Mouse (Mus musculus) mature B cell (primary cell): ENCODE data around the gene Zmym5.
"Not testable (repeated sequence)": the region's sequence is repeated elsewhere in the genome, so short reads cannot be mapped to it uniquely, and the experiment has no call there.

Experiments used
- in situ Hi-C: fragments of 300-500 bp; cut with MboI; formaldehyde crosslinking; loops from 2 replicates; pipeline ENCODE4 v1.14.3; 2019

Gene Zmym5

DNA sequence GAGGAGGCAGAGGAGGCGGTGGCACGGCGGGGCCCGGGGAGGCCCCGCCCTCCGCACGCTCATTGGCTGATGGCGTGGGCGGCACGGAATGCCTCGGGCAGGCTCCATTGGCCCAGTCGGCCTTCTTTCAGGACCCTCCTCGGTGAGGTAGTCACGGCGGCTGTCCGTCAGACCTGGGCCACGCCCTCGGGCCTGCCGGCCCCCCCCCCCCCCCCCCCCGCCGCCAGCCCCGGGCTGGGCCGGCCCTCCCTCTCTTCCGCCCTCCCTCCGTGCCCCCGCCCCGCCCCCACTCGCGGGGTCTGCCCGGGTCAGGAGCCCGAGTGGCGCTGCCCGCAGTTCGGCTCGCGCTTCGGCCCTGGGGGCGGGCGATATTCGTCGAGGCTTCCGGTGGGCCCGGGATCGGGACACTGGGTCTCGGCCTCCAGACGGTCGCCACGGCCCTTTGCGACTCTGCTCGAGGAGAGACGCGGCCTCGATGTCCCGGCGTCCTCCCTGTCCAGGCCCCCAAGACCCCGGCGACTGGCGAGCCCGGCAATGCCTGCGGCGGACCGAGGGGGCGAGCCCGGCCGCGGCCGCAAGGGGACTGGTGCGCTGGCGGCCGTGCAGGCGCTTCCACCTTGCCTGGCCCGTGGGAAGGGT lies at the start of gene Zmym5:
TSS of gene Zmym5 (minus strand) at position 16 of the 639 bp plus-strand sequence.
- in situ Hi-C loops: not testable (repeated sequence)

DNA sequence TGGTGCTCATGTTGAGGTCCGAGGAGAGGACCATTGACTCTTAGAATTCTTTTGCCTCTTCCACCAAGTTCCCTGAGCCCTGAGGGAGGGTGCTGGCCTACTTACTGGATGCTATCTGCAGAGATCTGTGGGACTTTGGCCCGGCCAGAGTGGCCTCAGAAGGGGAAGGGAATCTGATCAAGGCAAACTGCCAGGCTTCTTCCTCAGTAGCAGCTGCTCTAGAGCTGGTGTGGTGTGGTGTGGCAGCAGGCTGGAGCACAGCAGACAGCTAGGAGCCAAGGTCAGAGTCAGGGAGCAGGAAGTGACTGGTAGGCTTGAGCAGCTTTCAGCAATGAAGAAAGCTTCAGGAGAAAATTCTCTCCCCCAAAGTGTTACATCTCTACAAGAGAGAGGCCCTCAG lies 38.2 kb upstream of the Zmym5 start:
- in situ Hi-C loops: no loop called here

DNA sequence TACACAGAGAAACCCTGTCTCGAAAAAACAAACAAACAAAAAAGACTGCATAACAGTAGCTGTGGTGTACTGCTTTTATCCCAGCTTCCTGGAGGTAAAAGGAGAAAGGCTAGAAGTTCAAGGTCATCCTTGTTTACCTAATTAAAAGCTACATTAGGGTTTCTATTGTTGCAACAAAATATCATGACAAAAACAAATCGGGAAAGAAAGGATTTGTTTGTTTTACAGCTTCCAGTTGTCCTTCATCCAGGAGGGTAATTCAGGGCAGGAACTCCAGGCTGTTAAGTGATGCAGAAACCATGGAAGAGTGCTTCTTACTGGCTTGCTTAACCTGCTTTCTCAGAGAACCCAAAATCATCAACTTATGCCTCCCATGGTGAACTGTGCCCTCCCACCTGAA lies 36.8 kb upstream of the Zmym5 start:
- in situ Hi-C loops: no loop called here

DNA sequence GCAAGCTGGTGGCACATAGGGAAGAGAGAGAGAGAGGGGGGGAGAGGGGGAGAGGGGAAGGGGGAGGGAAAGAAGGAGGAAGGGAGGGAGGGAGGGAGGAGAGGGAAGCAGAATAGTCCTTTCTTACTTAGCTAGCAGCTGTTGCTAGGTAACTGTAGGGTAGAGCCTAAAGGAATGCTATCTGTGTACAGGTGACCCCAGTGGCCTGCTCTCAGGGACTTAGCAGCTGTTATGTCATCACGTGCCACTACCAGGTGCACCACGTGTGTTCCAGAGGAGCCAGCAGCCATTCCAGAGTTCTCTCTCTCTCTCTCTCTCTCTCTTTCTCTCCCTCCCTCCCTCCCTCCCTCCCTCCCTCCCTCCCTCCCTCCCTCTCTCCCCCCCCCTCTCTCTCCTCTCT lies 33.0 kb upstream of the Zmym5 start:
- in situ Hi-C loops: no loop called here

DNA sequence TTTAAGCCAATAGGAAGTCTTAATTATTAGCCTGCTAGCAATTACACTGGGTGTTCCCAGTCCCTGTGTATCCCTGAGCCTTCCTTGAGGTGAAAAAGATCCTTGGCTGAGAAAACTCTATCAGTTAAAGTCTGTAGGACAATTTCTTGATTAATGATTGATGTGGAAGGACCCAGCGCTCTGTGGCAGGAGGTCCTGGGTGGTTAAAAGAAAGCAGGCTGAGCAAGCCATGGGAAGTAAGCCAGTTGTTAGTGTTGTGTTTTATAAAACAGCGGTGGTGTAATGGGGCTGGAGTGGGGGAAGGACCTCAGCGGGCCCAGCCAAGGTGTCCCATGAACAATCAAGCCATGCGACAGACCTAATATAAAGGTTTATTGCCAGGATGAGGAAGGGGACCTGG lies 32.5 kb upstream of the Zmym5 start:
- in situ Hi-C loops: no loop called here

DNA sequence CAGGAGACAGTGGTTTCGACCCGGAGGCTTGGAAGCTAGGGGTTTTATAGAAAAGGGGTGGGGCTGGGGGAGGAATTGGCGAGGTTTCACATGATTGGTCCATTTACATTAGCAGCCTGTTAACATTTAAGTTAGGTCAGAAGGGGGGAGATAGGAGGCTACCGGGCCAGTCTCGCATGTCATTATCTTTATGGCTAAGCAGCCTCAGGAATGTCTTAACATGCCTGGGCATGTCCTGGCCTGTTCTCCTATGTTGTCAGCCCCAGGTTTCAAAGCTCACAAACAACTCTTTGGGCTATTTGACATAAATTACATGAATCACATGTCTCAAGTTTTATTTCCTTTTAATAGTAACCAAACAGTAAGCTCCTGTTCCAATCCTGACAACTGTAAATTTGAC lies 23.1 kb upstream of the Zmym5 start:
- in situ Hi-C loops: not testable (repeated sequence)

DNA sequence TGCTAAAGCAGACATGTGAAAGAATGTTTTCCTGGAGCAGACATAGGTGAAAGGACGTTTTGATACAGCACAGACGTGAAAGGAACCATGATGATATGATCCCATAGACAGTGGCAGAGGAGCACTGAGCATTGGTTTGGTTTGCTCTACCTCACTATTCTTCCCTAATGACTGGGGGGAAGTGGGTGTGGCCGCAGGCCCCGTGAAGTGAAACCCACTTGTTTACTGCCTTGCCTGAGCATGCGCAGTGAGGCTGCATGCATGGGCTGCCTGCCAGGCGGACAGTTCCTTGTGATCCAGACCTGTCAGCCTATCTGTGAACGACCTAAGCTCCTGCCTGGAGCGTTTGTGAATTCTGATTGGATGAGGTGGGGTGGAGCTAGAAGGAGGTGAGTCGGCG lies 21.7 kb upstream of the Zmym5 start:
- in situ Hi-C loops: not testable (repeated sequence)

DNA sequence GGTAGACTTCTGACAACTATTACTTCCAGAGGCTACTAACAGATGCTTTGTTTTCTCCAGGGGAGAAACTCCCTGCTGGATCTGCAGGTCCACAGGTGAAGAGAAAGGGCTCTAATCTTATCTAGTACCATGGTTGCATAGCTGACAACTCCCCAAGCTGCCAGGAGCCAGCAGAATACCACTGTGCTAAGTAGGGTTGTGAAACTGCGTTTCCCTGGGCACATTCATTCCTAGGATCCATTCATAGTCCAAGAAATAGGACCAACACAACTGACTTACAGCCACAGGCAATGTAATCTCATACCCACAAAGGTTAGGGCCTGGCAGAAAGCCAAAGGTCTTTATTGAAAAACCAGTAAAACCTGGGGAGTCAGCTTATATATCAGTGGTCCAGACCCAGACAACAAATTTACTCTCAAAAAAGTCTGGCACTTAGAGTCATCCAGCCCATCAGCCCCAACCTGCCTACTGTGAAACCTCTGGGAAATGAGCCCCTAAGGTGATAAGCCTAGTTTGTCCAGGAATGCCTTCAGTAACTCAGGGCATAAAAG lies 21.1 kb upstream of the Zmym5 start:
- in situ Hi-C loops: no loop called here

DNA sequence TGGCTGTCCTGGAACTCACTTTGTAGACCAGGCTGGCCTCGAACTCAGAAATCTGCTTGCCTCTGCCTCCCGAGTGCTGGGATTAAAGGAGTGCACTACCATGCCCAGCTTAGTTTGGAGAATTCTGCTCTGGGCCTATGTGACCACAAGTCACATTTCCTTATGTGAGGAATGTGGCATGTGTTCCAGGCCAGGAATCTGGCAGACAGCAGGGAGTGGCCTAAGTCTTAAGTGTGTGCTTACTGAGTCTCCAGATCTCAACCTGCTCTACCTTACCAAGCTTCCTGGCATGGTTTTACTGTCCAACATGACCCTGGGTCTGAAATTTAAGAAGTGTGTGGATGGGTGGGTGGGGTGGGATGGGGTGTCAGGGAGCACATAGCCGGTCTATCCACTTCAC lies 20.6 kb upstream of the Zmym5 start:
- in situ Hi-C loops: no loop called here

DNA sequence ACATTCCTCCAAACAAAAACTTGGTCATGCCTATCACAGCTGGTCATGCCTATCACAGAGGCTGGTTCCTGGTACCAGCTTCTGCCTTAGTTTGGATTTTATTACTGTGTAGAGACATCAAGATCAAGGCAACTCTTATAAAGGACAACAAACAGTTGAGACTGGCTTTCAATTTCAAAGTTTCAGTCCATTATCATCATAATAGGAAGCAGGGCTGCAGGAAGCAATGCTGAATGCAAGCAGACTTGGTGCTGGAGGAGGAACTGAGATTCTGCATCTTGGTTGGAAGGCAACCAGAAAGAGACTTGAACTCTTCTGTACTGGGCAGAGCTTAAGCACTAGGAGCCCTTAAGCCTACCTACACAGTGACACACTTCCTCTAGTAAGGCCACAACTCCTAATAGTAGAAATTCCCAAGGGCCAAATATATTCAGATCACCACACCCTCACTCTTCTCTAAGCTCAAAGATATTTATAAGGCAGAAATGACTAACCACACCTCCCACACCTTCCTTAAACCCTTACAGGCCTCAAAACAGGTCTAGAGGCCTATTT lies 19.1 kb upstream of the Zmym5 start:
- in situ Hi-C loops: no loop called here

DNA sequence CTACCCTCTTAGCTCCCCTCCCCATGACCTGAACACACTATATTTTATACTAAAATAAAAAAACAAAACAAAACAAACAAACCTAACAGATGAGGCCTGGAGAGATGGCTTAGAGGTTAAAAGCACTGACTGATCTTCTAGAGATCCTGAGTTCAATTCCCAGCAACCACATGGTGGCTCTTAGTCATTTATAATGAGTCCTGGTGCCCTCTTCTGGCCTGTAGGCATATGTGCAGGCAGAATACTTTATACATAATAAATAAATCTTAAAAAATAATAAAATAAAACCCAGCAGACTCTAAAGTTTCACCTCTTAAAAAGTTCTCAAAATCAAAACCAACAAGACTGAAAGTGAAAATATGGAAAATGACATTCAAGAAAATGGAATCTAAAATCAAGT lies 13.0 kb upstream of the Zmym5 start:
- in situ Hi-C loops: no loop called here

DNA sequence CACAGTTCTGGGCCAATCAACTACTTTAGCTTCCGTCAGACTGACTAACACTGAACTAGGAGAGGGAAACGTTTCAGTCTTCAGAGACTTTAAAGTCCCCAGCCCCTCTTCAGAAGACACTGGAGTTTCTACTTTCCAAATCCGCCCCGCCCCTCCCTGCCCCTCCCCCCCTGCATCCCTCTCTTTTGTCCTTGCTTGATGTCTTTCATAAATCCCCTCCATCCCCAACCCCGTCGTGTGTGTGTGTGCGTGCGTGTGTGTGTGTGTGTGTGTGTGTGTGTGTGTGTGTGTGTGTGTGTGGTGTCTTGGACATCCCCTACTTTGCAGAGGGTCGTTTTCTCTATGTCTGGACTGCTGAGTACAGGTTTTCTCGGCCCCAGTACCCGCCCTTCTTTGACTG lies 6.1 kb upstream of the Zmym5 start:
- in situ Hi-C loops: no loop called here

DNA sequence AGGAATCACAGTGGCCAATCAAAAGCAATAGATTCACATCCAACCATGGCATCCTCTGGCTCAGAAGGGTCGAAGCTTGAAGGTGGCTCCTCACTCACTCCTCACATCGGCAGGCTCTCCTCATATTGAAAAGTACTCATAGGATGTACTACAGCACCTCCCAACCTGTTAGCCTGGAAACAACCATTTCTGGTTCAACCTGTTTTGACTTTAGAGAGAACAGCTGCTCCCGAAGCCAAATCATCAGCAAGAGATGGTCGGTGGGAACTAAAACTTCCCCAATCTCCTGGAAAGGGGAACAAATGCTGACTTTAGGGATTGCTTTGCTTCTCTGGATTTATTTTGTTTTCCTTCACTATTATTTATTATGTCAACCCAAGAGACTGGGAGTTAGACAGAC lies 5.6 kb upstream of the Zmym5 start:
- in situ Hi-C loops: no loop called here

DNA sequence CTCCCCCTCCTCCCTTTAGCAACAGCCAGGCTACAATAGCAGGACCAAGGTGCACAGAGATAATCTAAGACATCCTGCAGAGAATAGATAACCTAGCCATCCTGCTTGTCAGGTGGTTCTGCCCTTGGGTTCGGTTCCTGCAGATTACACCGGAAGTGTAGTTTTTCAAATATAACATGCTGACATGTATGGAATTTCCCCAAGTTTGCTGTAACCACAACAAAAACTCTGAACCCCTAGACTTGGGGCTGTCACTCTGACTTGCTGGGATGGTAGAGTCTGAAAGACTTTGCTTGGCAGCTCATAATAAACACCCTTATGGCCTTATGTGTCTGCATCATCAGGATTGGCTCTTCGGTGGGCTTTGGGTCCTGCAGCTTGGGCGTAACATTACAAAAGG lies 5.0 kb upstream of the Zmym5 start:
- in situ Hi-C loops: no loop called here

DNA sequence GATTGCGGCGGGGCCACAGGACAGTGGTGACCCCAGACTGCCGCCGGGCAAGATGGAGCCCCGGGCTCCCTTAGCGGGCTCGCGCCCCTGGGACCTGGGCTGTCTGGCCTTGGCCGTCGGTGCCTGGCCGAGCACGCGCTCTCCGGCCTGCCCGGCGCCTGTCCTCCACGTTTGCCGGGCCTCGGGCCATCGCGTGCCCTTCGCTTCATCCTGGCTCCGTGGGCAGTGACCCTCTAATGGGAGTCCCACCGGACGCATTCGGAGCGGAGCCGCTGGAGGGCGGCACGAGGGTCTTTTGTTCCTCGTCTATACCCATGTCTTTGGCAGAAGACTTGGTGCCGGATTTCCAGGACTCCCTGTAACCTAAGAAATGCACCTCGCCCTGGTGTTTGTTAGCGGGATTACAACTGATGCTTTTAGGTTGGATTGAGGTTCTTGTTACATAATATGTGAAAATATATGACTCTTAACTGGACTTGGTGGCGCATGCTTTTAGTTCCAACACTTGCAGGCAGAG lies 1.1 kb upstream of the Zmym5 start:
- in situ Hi-C loops: no loop called here

DNA sequence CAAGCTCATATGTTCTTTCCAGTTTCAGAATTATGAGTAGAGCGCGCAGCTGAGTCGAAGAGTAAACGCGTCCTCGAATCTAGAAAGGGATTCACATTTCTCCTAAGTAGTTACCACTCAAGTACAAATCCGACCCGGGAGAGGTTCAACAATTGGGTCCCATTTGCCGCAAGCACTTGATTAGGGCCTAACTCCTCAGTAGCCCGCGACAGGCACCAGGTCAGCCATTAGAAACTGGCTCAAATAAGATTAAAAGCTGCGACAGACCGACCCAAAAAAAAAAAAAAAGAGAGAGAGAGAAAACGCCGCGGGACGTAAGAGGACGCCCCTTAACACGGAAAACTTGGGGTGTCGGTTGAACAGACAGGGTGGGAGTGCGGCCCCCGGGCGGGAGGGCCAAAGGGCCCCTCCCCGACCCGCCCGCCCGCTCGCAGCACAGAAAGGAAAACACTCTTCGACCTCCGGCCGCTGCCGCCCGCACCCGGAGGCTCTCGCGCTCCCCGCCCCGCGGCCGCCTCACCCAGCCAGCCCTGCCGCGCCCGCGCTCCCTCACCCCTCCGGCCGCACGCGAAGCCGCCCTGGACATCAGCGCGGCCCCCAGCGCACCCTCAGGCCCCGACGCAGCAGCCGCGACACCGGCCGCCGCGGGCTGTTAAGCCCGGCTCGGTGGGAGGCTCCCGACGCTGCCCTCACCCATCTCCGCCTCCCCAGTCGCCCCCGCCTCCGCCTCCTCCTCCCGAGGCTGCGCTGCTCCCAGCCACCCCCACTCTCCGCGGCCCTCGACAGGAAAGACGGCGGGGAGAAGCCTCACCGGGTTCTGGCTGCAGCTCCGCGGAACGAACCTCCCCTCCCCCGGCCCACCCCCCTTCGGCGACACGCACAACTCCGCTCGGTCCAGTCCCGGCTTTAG lies 480 bp downstream of the Zmym5 start:
- in situ Hi-C loops: not testable (repeated sequence)

DNA sequence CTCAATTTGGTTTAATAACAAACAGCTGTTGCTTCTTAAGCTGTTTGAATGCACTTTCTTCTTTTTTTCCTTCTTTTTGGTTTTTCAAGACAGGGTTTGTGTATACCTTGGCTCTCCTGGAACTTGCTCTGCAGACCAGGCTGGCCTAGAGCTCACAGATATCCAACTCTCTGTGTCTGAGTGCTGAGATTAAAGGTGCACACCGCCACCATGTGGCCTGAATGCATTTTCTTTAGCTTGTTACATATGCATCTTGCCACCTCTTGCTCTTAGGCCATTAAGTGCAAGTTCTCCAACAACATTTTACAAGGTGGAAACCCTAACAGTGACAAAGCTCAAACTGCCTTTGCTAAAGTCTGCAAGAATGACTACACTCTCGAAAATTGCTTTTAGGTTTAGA lies 18.3 kb downstream of the Zmym5 start:
- in situ Hi-C loops: no loop called here

DNA sequence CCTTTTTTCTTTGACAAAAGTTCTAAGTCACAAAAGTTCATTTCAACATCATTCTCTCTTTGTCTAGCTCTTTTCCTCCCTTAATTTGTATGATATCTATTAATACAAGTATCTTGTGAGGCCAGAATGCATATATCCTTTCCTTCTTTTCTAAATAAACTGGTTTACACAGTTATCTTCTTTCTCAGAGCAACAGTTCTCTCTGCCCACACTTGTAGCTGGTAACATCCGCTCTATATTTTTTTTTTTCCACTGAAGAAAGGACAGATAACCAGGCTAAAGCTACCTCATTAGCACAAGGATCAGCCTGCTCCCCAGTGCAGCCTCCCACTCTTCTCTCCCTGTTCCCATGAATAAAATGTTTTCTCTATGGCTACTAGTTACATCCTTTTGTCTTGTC lies 26.9 kb downstream of the Zmym5 start:
- in situ Hi-C loops: no loop called here

DNA sequence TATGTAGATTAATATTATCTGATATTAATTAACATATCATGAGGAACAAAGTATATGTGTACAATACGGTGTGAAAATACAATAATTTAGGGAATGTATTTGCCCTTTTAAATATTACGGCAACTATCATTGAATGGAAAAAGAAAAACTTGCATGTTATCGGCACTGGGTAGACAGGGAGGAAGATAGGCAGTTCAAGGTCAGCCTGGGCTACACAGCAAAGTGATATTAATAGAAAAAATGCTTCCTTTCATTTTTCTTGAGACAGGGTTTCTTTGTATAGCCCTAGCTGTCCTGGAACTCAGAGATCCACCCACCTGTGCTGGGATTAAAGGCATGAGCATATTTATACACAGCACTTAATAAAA lies 32.6 kb downstream of the Zmym5 start:
- in situ Hi-C loops: no loop called here

DNA sequence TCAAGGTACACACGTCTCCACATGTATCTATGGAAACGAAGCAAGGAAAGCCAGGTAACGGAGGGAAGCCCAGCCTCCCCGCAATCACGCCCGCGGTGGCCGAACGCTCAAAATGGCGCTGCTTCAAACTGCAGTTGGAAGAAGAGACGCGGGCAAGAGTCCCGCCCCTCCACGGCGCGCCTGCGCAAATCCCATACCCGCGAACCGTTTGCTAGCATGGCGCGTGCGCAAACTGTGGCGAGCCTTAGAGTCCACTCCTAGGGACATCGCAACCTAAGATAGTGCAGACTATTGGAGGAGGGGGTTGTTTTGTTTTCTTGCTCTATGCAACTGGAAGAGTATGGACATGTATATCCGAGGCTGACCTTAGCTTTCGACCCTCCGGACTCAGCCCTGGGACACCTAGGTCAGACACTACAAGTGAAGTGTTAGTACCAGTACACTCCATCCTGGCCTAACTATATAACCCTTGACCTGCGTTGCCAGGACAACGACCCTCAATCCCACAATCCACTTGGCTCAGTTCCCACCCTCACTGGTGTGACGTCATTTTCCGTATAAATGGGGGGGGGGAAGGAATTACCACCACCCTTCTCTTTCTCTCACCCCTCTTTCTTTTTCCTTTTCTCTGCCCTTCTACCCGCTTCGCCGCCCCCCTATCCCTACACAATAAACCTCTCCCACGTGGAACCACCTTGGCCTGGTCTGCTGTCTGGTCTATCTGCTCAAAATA lies 33.1 kb downstream of the Zmym5 start, which contains the start of gene Pspc1:
TSS of gene Pspc1 (minus strand) at position 117 of the 733 bp plus-strand sequence.
- in situ Hi-C loops: no loop called here

DNA sequence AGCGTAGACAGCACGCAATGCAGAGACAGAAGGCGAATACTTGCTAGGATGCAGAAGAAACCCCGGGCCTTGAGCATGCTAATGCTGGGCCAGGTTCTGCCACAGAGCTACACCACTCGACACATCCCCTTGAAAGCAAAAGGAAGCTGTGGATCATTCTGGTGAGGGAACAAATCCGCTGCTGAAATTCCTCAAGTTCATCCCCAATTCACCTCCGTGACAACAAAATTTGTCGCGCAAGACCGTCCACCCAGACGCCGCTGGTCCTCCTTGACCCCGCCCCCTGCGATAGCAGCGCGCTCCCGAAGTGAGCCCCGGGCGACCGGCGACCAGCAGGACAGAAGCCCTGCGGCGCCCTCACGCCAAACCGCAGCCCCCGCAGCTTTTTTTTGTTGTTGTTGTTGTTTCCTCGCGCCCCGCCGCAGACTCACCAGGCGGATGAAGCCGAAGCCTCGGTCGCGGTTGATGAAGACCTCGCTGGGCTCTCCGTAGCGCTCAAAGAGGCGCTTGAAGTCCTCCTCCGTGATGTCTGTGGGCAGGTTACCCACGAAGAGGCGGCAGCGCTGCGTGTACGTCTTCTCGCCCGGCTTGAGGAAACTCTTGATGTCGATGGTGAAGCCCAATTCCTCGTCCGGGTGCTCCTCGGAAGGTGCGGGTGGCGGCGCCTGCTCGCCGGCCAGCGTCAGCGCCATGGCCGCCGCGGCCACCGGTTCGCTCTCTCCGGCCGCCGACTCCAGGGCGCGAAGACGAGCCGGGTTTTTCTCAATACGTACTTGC lies 34.0 kb downstream of the Zmym5 start:
- in situ Hi-C loops: no loop called here
